Mouse (Mus musculus) forebrain, postnatal 0 days (tissue): ENCODE measurements at regions not wholly inside any gene's neighbourhood (a gene's known extent, or its start where the extent isn't known, plus 50 kb on each side); places are given as distances from the start of the nearest gene placed in this dataset.

Experiments
- ATAC-seq: fragments of 200-750 bp; cut with Nextera tagmentation; 2 replicates; pipeline ENCODE4 v1.8.0; 2017; ENCODE audit warnings: mild to moderate bottlenecking, moderate library complexity
- DNase-seq: peaks from one replicate; pipeline ENCODE4 v3.0.0-alpha.2; 2015
- H3K27ac ChIP-seq: fragments of 300-500 bp; sonication (generic); 2 replicates; pipeline ENCODE4 v1.5.1; 2014; ENCODE audit warnings: low read depth, mild to moderate bottlenecking, antibody characterized with exemption, low read length, moderate library complexity, mixed read lengths
- H3K27me3 ChIP-seq: fragments of 300-500 bp; sonication (generic); 2 replicates; pipeline ENCODE4 v1.6.1; 2014; ENCODE audit warnings: mild to moderate bottlenecking, low read length, mixed read lengths; ENCODE audit not compliant: insufficient read depth
- H3K36me3 ChIP-seq: fragments of 300-500 bp; sonication (generic); 2 replicates; pipeline ENCODE4 v1.6.1; 2014; ENCODE audit warnings: mild to moderate bottlenecking, moderate library complexity; ENCODE audit not compliant: insufficient read depth
- H3K4me1 ChIP-seq: fragments of 300-500 bp; sonication (generic); 2 replicates; pipeline ENCODE4 v1.6.1; 2014; ENCODE audit warnings: antibody characterized with exemption; ENCODE audit not compliant: insufficient read depth
- H3K4me2 ChIP-seq: fragments of 300-500 bp; sonication (generic); 2 replicates; pipeline ENCODE4 v1.6.1; 2014; ENCODE audit warnings: low read depth, mild to moderate bottlenecking, moderate library complexity
- H3K4me3 ChIP-seq: fragments of 300-500 bp; sonication (generic); 2 replicates; pipeline ENCODE4 v1.5.1; 2014; ENCODE audit warnings: low read depth, low read length, mixed read lengths
- H3K9ac ChIP-seq: fragments of 300-500 bp; sonication (generic); 2 replicates; pipeline ENCODE4 v1.6.1; 2014; ENCODE audit warnings: mild to moderate bottlenecking
- H3K9me3 ChIP-seq: fragments of 300-500 bp; sonication (generic); 2 replicates; pipeline ENCODE4 v1.6.1; 2016; ENCODE audit warnings: low read length
- CTCF ChIP-seq: sonication (generic); IDR thresholded peaks from 2 replicates; pipeline ENCODE4 v1.5.1; 2016; ENCODE audit warnings: antibody characterized with exemption, control low read depth, low read depth
- WGBS: fragments of 180-500 bp; shearing (Covaris S2); extraction: QIAGEN DNeasy Blood & Tissue Kit; methylation state at CpG from one replicate; pipeline ENCODE4 v1.1.7; 2014; 5-methylcytosine and 5-hydroxymethylcytosine counted together

- ATAC-seq (peak; percentile 67), DNase-seq (no peak)
- no peak for TF ChIP-seq CTCF
- Histone ChIP-seq H3K4me1 (no peaks in the 10 kb centered on the region), H3K4me2 (no peak overlapping the region), H3K4me3 (no peak overlapping the region), H3K9ac (no peak overlapping the region), H3K36me3 (no peaks in the 10 kb centered on the region), H3K27ac (no peak overlapping the region), H3K27me3 (no peaks in the 10 kb centered on the region), H3K9me3 (no peaks in the 10 kb centered on the region)
- WGBS, result 38% methylated on average over 2 of the region's 2 CpGs
These were observed 144.1 kb downstream of the Gpr37 start for GRCm38 (mm10) chr6:25546441-25546840.
